Mouse (Mus musculus) C2C12 (cell line): Measurements from ENCODE around the gene Emg1.

ENCODE experiments used
- CEBPB ChIP-seq: IDR thresholded peaks from one replicate; pipeline ENCODE4 v1.6.1; 2011; ENCODE audit warnings: low read depth, mild to moderate bottlenecking, control low read depth, moderate library complexity
- CTCF ChIP-seq: IDR thresholded peaks from one replicate; pipeline ENCODE4 v1.5.1; 2011; ENCODE audit not compliant: control insufficient read depth, insufficient read depth, insufficient read length
- MAX ChIP-seq: IDR thresholded peaks from one replicate; pipeline ENCODE4 v1.6.1; 2011; ENCODE audit warnings: mild to moderate bottlenecking, control low read depth
- MYOD1 ChIP-seq: IDR thresholded peaks from one replicate; pipeline ENCODE4 v1.6.1; 2011; ENCODE audit warnings: low read depth; ENCODE audit not compliant: control insufficient read depth, insufficient read length
- MYOG ChIP-seq: IDR thresholded peaks from one replicate; pipeline ENCODE4 v1.6.1; 2011; ENCODE audit not compliant: control insufficient read depth, insufficient read length; ENCODE audit errors: extremely low read depth
- USF1 ChIP-seq: IDR thresholded peaks from one replicate; pipeline ENCODE4 v1.6.1; 2011; ENCODE audit warnings: low read depth, mild to moderate bottlenecking, control low read depth, moderate library complexity

GRCm38 (mm10) chr6:124661156-124661806 is 50.7 kb downstream of the Emg1 start:
- TF ChIP-seq CTCF (no peak), MAX (no peak), USF1 (no peak), MYOG (no peak), MYOD1 (no peak), CEBPB (no peak)
